ENCODE assay signal across 26 mouse cellular contexts in the genomic region with DNA sequence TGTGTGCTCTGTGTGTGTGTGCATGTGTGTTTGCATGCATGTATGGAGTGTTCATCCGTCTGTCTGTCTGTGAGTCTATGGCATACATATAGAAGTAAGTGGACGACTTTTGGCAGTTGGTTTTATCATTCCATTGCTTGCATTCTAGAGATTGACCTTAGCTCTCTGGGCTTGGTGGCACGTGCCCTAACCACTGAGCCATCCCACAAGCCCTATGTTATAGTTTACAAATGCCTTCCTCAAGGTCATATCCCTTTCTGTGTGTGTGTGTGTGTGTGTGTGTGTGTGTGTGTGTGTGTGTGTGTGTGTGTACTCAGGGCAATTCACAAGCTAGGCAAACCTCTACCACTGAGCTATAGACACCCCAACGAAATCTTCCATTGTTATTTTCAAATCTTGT.
"Had no signal": no experiment of that assay in that cellular context is flagged by ENCODE, and none has a peak within 500 bp of the region (broad histone marks: within the 10 kb centered on the region; RNA-seq: fewer than 3 reads in every experiment).

No protein-coding gene starts in this region.

- H3K27ac ChIP-seq: hindbrain, embryonic 10.5 days; hindbrain, embryonic 12.5 days; hindbrain, embryonic 14.5 days; intestine, embryonic 15.5 days; kidney, embryonic 15.5 days; kidney, postnatal 0 days; layer of hippocampus, adult 2 months; left cerebral cortex, adult 2 months; limb, embryonic 10.5 days; limb, embryonic 12.5 days; liver, embryonic 13.5 days; liver, embryonic 15.5 days had no signal

- H3K4me3 ChIP-seq: heart, embryonic 12.5 days; hindbrain, embryonic 10.5 days; hindbrain, embryonic 12.5 days; intestine, embryonic 15.5 days; kidney, embryonic 15.5 days; layer of hippocampus, adult 2 months; left cerebral cortex, adult 2 months; limb, embryonic 10.5 days; limb, embryonic 12.5 days; liver, embryonic 13.5 days; liver, embryonic 15.5 days had no signal

- H3K9me3 ChIP-seq: heart, embryonic 12.5 days; hindbrain, embryonic 10.5 days; hindbrain, embryonic 12.5 days; intestine, embryonic 15.5 days; kidney, embryonic 15.5 days; limb, embryonic 10.5 days; limb, embryonic 12.5 days; liver, embryonic 13.5 days; liver, embryonic 15.5 days had no signal

- H3K27me3 ChIP-seq: heart, embryonic 12.5 days; hindbrain, embryonic 12.5 days; intestine, embryonic 15.5 days; kidney, embryonic 15.5 days; limb, embryonic 12.5 days; liver, embryonic 13.5 days; liver, embryonic 15.5 days had no signal

- H3K9ac ChIP-seq: heart, embryonic 12.5 days; hindbrain, embryonic 12.5 days; hindbrain, embryonic 14.5 days; intestine, embryonic 15.5 days; kidney, embryonic 15.5 days; limb, embryonic 12.5 days; liver, embryonic 13.5 days; liver, embryonic 15.5 days had no signal

- DNase-seq: gastrocnemius, postnatal 14 days; heart, adult 18-20 months; heart, postnatal 14 days; heart, postnatal 36 days; kidney, adult 11 months; kidney, adult 2 months; kidney, adult 9 months; kidney, postnatal 14 days; kidney, postnatal 36 days; liver; liver, embryonic 13.5 days had no signal

- H3K4me2 ChIP-seq: heart, embryonic 12.5 days; hindbrain, embryonic 12.5 days; hindbrain, embryonic 14.5 days; intestine, embryonic 15.5 days; kidney, embryonic 15.5 days; limb, embryonic 12.5 days; liver, embryonic 11.5 days; liver, embryonic 13.5 days; liver, embryonic 15.5 days had no signal

- H3K36me3 ChIP-seq: heart, embryonic 12.5 days; hindbrain, embryonic 10.5 days; hindbrain, embryonic 12.5 days; intestine, embryonic 15.5 days; kidney, embryonic 15.5 days; limb, embryonic 10.5 days; limb, embryonic 12.5 days; liver, embryonic 13.5 days; liver, embryonic 15.5 days had no signal

- H3K4me1 ChIP-seq: hindbrain, embryonic 12.5 days; intestine, embryonic 15.5 days; limb, embryonic 10.5 days; limb, embryonic 12.5 days had no signal

- ATAC-seq: hindbrain, embryonic 16.5 days; inflammation-experienced regulatory T-cells, adult 6 months; intestine, embryonic 15.5 days had no signal
